Mouse (Mus musculus): ENCODE measurements around the gene Pax3.

The Pax3 gene

GRCm38 (mm10) chr1:78198319-78198940 is 1.5 kb upstream of the Pax3 start:
- DNase-seq: no peak

- DNase-seq: no peak
Observed at GRCm38 (mm10) chr1:78197351-78198234, 659 bp upstream of the Pax3 start.

GRCm38 (mm10) chr1:78195771-78196712 is 892 bp downstream of the Pax3 start:
- no peak for DNase-seq

- DNase-seq: no peak
Observed at GRCm38 (mm10) chr1:78195145-78195544, 1.8 kb downstream of the Pax3 start.

- DNase-seq: no peak
Observed at GRCm38 (mm10) chr1:78194381-78195047, 2.4 kb downstream of the Pax3 start.

GRCm38 (mm10) chr1:78193465-78193991 is 3.4 kb downstream of the Pax3 start:
- no peak for DNase-seq

GRCm38 (mm10) chr1:78192746-78193464 is 4.0 kb downstream of the Pax3 start:
- DNase-seq: no peak

- no peak for DNase-seq
Observed at GRCm38 (mm10) chr1:78192217-78192735, 4.7 kb downstream of the Pax3 start.

GRCm38 (mm10) chr1:78191761-78192160 is 5.2 kb downstream of the Pax3 start:
- no peak for DNase-seq

- DNase-seq: no peak
Observed at GRCm38 (mm10) chr1:78191331-78191730, 5.6 kb downstream of the Pax3 start.

GRCm38 (mm10) chr1:78190386-78191111 is 6.4 kb downstream of the Pax3 start:
- DNase-seq: no peak

GRCm38 (mm10) chr1:78189501-78190345 is 7.2 kb downstream of the Pax3 start:
- DNase-seq: no peak

GRCm38 (mm10) chr1:78189016-78189415 is 7.9 kb downstream of the Pax3 start:
- no peak for DNase-seq

- no peak for DNase-seq
Observed at GRCm38 (mm10) chr1:78188299-78188698, 8.6 kb downstream of the Pax3 start.

- DNase-seq: no peak
Observed at GRCm38 (mm10) chr1:78187788-78188173, 9.2 kb downstream of the Pax3 start.

- DNase-seq: no peak
Observed at GRCm38 (mm10) chr1:78187122-78187787, 9.7 kb downstream of the Pax3 start.

GRCm38 (mm10) chr1:78182954-78183353 is 14.0 kb downstream of the Pax3 start:
- no peak for DNase-seq

- no peak for DNase-seq
Observed at GRCm38 (mm10) chr1:78181882-78182281, 15.1 kb downstream of the Pax3 start.

- DNase-seq: no peak
Observed at GRCm38 (mm10) chr1:78172334-78172733, 24.6 kb downstream of the Pax3 start.

Measured in thymus, adult 18-20 months (tissue).